Mouse (Mus musculus): ENCODE data around the gene Gm20403. TPM values are rescaled to one million over a fixed set of nuclear protein-coding genes. Genes with fewer than 3 reads are reported as not detected.
"Not testable (repeated sequence)": the region's sequence is repeated elsewhere in the genome, so short reads cannot be mapped to it uniquely, and the experiment has no call there.

Gm20403 gene
- polyA plus RNA-seq, 1 experiment from 2014 or later = not detected

DNA sequence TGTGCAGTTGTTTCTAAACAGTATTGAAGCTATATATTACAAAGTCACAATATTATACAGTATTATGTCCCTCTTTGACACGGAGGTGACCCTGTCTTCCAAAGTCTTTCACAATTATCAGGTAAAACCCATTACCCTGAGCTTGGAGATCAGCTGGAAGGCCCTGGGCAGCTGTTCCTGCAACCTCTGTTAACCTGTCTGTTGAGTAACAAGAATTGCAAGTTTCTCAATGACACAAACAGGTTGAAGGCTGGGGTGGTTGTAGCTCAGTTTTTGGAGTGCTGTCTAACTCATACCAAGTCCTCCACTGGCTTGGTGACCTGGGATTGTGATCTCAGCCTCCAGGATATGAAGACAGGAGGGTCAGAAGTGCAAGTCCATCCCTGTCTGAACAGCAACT lies 26.7 kb upstream of the Gm20403 start:
- WGBS = 80% methylated on average over 1 of the region's 1 CpGs
- no peaks in the 10 kb centered on the region for H3K36me3 ChIP-seq (ENCODE audit: control insufficient read depth, insufficient read depth, low read length)
- no peak overlapping the region for H3K9ac ChIP-seq (ENCODE audit: low read depth, low read length)
- DNase-seq (ENCODE audit: low spot score) (no peak), ATAC-seq (ENCODE audit: low read depth) (no peak)
- H3K4me1 ChIP-seq (ENCODE audit: control insufficient read depth, insufficient read depth, low read length) = no peaks in the 10 kb centered on the region
- H3K27ac ChIP-seq (replicated peaks; ENCODE audit: low read depth, low read length) = no peak overlapping the region
- no peak overlapping the region for H3K4me2 ChIP-seq (ENCODE audit: low read depth, low read length)
- no peaks in the 10 kb centered on the region for H3K9me3 ChIP-seq (ENCODE audit: control insufficient read depth, low read length)
- H3K4me3 ChIP-seq (ENCODE audit: low read depth, low read length) = no peak overlapping the region
- no peaks in the 10 kb centered on the region for H3K27me3 ChIP-seq (replicated peaks; ENCODE audit: control insufficient read depth, insufficient read depth, low read length)

DNA sequence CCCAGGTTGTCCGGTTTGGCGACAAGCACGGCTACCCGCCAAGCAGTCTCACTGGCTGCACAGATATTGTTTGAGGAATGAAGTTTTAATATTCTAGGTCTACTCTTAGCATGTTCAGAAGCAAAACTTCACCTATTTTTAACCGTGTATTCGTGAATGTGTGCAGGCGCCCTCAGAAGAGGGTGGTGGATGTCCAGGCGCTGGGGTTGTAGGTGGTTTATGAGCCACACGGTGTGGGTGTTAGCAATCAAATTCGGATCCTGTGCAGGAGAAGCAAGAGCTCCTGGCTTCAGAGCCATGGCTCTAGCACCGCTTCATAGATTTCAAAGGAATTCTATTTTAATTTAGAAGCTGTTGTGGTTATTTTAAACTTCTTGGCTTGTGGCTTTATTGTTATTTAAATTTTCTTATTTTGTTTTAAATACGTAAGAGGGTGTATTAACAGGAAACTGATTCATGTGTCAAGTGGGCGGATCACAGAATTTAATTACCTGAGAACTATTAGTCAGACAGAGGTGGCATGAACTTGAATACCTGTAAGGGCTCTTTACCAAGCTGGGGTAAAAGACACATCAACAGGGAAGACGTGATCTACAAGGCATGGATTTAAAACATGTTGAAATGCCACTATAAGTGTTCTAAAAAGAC lies 21.2 kb upstream of the Gm20403 start:
- peaks cover 4% of the 10 kb centered on the region; the same call in 1 of the 2 replicates for H3K9me3 ChIP-seq (ENCODE audit: control insufficient read depth, low read length)
- H3K27me3 ChIP-seq (replicated peaks; ENCODE audit: control insufficient read depth, insufficient read depth, low read length) = no peaks in the 10 kb centered on the region
- DNase-seq (ENCODE audit: low spot score) (no peak), ATAC-seq (ENCODE audit: low read depth) (no peak)
- no peak overlapping the region for H3K27ac ChIP-seq (replicated peaks; ENCODE audit: low read depth, low read length)
- no peak overlapping the region for H3K4me3 ChIP-seq (ENCODE audit: low read depth, low read length)
- H3K4me1 ChIP-seq (ENCODE audit: control insufficient read depth, insufficient read depth, low read length) = no peaks in the 10 kb centered on the region
- H3K36me3 ChIP-seq (ENCODE audit: control insufficient read depth, insufficient read depth, low read length) = no peaks in the 10 kb centered on the region
- WGBS = 83% methylated on average over 14 of the region's 14 CpGs
- H3K4me2 ChIP-seq (ENCODE audit: low read depth, low read length) = no peak overlapping the region
- H3K9ac ChIP-seq (ENCODE audit: low read depth, low read length) = no peak overlapping the region

DNA sequence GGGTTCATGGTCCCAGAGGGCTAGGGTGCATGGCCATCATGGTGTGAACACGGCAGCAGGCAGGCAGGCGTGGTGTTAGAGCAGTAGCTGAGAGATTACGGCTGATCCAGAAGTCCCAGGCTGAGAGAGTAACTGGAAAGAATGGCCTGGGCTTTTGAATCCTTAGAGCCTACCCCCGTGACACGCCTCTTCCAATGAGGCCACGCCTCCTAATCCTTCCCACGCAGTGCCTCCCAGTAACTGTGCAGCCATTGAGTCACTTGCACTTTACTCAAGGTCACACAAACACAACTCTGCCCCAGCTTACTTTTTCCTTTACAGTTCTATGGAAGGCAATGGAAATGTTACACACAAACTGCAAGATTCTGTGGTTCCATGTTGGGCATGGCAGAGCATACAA lies 19.7 kb upstream of the Gm20403 start:
- no peaks in the 10 kb centered on the region for H3K27me3 ChIP-seq (replicated peaks; ENCODE audit: control insufficient read depth, insufficient read depth, low read length)
- no peak overlapping the region for H3K9ac ChIP-seq (ENCODE audit: low read depth, low read length)
- H3K4me2 ChIP-seq (ENCODE audit: low read depth, low read length) = no peak overlapping the region
- H3K9me3 ChIP-seq (ENCODE audit: control insufficient read depth, low read length) = peaks cover 4% of the 10 kb centered on the region; the same call in 1 of the 2 replicates
- H3K27ac ChIP-seq (replicated peaks; ENCODE audit: low read depth, low read length) = no peak overlapping the region
- H3K36me3 ChIP-seq (ENCODE audit: control insufficient read depth, insufficient read depth, low read length) = no peaks in the 10 kb centered on the region
- no peaks in the 10 kb centered on the region for H3K4me1 ChIP-seq (ENCODE audit: control insufficient read depth, insufficient read depth, low read length)
- no peak overlapping the region for H3K4me3 ChIP-seq (ENCODE audit: low read depth, low read length)
- DNase-seq (ENCODE audit: low spot score) (no peak), ATAC-seq (ENCODE audit: low read depth) (no peak)
- 89% methylated on average over 7 of the region's 7 CpGs for WGBS

DNA sequence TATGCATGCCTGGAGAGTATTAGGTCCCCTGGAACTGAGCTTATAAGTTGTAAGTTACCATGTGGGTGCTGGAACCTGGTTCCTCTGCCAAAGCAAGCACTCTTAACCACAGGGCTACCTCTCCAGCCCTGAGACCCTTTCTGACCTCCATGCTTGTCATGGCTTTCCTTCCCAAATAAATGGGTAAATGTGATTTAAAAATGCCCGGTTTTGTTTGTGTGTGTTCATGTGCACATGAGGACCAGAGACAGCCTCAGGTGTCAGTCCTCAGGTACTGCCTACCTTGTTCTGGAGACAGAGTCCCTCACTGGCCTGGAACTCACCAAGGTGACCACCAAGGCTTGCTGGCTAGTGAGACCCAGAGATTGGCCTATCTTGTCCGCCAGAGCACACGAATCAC lies 18.1 kb upstream of the Gm20403 start:
- H3K9ac ChIP-seq (ENCODE audit: low read depth, low read length) = no peak overlapping the region
- H3K27ac ChIP-seq (replicated peaks; ENCODE audit: low read depth, low read length) = no peak overlapping the region
- peaks cover 4% of the 10 kb centered on the region; the same call in 1 of the 2 replicates for H3K9me3 ChIP-seq (ENCODE audit: control insufficient read depth, low read length)
- no peaks in the 10 kb centered on the region for H3K36me3 ChIP-seq (ENCODE audit: control insufficient read depth, insufficient read depth, low read length)
- no peak for ATAC-seq (ENCODE audit: low read depth)
- DNase-seq (ENCODE audit: low spot score) = no peak
- no peaks in the 10 kb centered on the region for H3K4me1 ChIP-seq (ENCODE audit: control insufficient read depth, insufficient read depth, low read length)
- no peak overlapping the region for H3K4me3 ChIP-seq (ENCODE audit: low read depth, low read length)
- H3K4me2 ChIP-seq (ENCODE audit: low read depth, low read length) = no peak overlapping the region
- H3K27me3 ChIP-seq (replicated peaks; ENCODE audit: control insufficient read depth, insufficient read depth, low read length) = no peaks in the 10 kb centered on the region
- 95% methylated on average over 3 of the region's 3 CpGs for WGBS

DNA sequence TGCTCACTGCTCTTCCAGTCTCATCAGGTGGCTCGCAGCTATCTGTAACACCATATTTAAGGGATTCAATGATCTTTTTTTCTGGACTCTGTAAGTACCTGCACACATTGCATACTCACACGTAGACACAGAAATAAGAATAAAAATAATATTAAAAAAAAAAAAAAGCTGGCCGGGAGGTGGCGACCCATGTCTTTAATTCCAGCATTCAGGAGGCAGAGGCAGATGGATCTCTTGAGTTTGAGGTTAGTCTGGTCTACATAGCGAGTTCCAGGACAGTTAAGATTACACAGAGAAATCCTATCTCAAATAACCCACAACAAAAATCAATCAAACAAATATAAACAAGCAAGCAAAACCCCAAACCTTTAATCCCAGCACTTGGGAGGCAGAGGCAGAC lies 17.5 kb upstream of the Gm20403 start:
- no peak overlapping the region for H3K4me3 ChIP-seq (ENCODE audit: low read depth, low read length)
- WGBS = 82% methylated on average over 5 of the region's 5 CpGs
- H3K27ac ChIP-seq (replicated peaks; ENCODE audit: low read depth, low read length) = no peak overlapping the region
- no peak overlapping the region for H3K9ac ChIP-seq (ENCODE audit: low read depth, low read length)
- no peak overlapping the region for H3K4me2 ChIP-seq (ENCODE audit: low read depth, low read length)
- no peaks in the 10 kb centered on the region for H3K4me1 ChIP-seq (ENCODE audit: control insufficient read depth, insufficient read depth, low read length)
- no peaks in the 10 kb centered on the region for H3K36me3 ChIP-seq (ENCODE audit: control insufficient read depth, insufficient read depth, low read length)
- H3K9me3 ChIP-seq (ENCODE audit: control insufficient read depth, low read length) = peaks cover 4% of the 10 kb centered on the region; the same call in 1 of the 2 replicates
- no peaks in the 10 kb centered on the region for H3K27me3 ChIP-seq (replicated peaks; ENCODE audit: control insufficient read depth, insufficient read depth, low read length)
- no peak for DNase-seq (ENCODE audit: low spot score)
- ATAC-seq (ENCODE audit: low read depth) = no peak

DNA sequence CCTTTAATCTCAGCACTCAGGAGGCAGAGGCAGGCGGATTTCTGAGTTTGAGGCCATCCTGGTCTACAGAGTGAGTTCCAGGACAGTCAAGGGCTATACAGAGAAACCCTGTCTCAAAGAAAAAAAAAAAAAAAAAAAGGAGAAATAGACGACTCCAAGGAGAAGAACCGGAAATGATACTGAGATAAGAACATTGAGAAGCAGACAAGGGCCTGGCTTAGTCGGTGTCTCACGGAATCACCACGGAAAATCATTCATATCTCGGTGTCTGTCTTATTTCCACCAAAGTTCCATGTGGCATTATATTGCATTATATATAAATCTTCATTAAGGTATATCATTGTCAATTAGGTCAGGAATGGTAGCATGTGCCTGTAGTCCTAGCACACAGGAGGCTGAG lies 16.2 kb upstream of the Gm20403 start:
- H3K27ac ChIP-seq (replicated peaks; ENCODE audit: low read depth, low read length); H3K4me2 ChIP-seq (ENCODE audit: low read depth, low read length); ATAC-seq (ENCODE audit: low read depth); H3K9me3 ChIP-seq (ENCODE audit: control insufficient read depth, low read length); DNase-seq (ENCODE audit: low spot score); H3K4me1 ChIP-seq (ENCODE audit: control insufficient read depth, insufficient read depth, low read length); H3K4me3 ChIP-seq (ENCODE audit: low read depth, low read length); H3K27me3 ChIP-seq (replicated peaks; ENCODE audit: control insufficient read depth, insufficient read depth, low read length); H3K36me3 ChIP-seq (ENCODE audit: control insufficient read depth, insufficient read depth, low read length); H3K9ac ChIP-seq (ENCODE audit: low read depth, low read length): not testable (repeated sequence)
- WGBS = 97% methylated on average over 7 of the region's 7 CpGs

DNA sequence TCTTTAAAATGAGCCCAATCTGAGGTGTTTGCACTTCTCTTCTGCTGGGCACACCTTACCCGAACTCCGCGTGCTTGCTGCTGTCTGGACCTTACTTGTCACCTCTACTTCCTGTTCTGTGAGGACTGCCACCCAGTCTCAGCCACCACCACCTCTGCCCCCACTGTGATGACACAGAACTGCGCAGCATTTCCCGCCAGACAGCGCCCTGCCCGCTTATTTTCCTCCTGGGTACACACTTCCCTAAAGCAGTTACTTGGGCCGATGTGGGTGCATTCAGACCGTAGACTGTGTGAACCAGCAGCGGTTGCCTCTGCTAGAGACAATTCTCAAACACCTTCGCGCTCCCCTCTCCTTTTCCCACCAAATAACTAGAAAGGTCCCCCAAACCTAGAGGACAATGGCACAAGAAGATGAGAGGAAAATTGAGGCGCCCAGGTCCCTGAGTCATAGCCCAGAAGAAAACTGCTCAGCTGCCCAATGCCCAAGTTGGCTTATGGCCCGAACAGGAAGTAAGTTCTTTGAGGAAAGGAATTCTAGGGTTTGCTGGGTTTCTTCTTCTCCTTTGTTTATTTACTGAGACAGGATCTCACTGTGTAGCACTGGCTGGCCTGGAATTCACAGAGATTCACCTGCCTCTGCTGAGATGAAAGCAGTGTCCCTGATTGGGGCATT lies 12.8 kb upstream of the Gm20403 start:
- Histone ChIP-seq H3K36me3 (ENCODE audit: control insufficient read depth, insufficient read depth, low read length) (no peaks in the 10 kb centered on the region), H3K27me3 (replicated peaks; ENCODE audit: control insufficient read depth, insufficient read depth, low read length) (no peaks in the 10 kb centered on the region), H3K9ac (ENCODE audit: low read depth, low read length) (no peak overlapping the region), H3K4me3 (ENCODE audit: low read depth, low read length) (no peak overlapping the region), H3K9me3 (ENCODE audit: control insufficient read depth, low read length) (no peaks in the 10 kb centered on the region), H3K4me2 (ENCODE audit: low read depth, low read length) (no peak overlapping the region), H3K4me1 (ENCODE audit: control insufficient read depth, insufficient read depth, low read length) (no peaks in the 10 kb centered on the region), H3K27ac (replicated peaks; ENCODE audit: low read depth, low read length) (no peak overlapping the region)
- 81% methylated on average over 14 of the region's 14 CpGs for WGBS
- DNase-seq (ENCODE audit: low spot score) (no peak), ATAC-seq (ENCODE audit: low read depth) (no peak)

DNA sequence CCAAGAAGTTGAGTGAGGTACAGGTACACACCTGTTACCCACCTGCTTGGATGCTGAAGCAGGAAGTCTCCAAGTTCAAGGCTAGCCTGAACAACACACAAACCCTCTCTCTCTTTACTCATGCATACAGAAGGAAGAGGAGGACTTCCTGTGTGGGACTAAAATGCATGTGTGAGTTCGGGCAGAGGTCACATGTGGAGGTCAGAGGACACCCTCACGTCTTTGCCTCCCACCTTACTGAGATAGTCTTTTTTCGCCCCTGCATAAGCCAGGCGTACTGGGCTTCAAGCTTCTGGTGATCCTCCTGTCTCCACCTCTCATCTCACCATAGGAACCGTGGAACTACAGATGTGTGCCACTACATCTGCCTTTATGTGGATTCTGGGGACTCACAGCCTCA lies 12.1 kb upstream of the Gm20403 start:
- DNase-seq (ENCODE audit: low spot score) (no peak), ATAC-seq (ENCODE audit: low read depth) (no peak)
- Histone ChIP-seq H3K9me3 (ENCODE audit: control insufficient read depth, low read length) (no peaks in the 10 kb centered on the region), H3K4me2 (ENCODE audit: low read depth, low read length) (no peak overlapping the region), H3K27me3 (replicated peaks; ENCODE audit: control insufficient read depth, insufficient read depth, low read length) (no peaks in the 10 kb centered on the region), H3K9ac (ENCODE audit: low read depth, low read length) (no peak overlapping the region), H3K4me1 (ENCODE audit: control insufficient read depth, insufficient read depth, low read length) (no peaks in the 10 kb centered on the region), H3K4me3 (ENCODE audit: low read depth, low read length) (no peak overlapping the region), H3K27ac (replicated peaks; ENCODE audit: low read depth, low read length) (no peak overlapping the region), H3K36me3 (ENCODE audit: control insufficient read depth, insufficient read depth, low read length) (no peaks in the 10 kb centered on the region)
- 65% methylated on average over 5 of the region's 5 CpGs for WGBS

DNA sequence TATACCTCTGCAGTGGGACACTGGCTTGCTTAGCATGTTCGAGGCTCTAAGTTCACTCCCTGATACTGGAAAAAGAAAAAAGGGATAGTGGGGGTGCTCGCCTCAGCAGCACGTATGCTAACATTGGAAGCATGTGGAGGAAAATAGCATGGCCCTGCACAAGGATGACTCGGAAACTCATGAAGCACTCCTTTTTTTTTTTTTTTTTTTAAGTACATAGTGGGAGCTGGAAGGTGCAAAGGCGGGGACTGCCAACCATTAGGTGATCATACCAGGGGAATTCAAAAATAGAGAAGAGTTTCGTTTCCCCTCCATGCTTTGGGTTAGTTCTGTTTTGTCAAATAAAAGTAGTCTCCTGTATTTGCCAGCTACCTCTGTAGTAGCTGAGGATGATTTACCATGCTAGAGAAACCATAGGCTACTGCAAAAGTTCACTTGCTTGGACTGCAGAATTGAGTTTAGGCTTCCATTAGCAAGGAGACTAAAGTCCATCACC lies 10.7 kb upstream of the Gm20403 start:
- DNase-seq (ENCODE audit: low spot score) = no peak
- no peak for ATAC-seq (ENCODE audit: low read depth)
- WGBS = 87% methylated on average over 6 of the region's 6 CpGs
- Histone ChIP-seq H3K4me1 (ENCODE audit: control insufficient read depth, insufficient read depth, low read length) (no peaks in the 10 kb centered on the region), H3K36me3 (ENCODE audit: control insufficient read depth, insufficient read depth, low read length) (no peaks in the 10 kb centered on the region), H3K4me3 (ENCODE audit: low read depth, low read length) (no peak overlapping the region), H3K9me3 (ENCODE audit: control insufficient read depth, low read length) (no peaks in the 10 kb centered on the region), H3K27ac (replicated peaks; ENCODE audit: low read depth, low read length) (no peak overlapping the region), H3K4me2 (ENCODE audit: low read depth, low read length) (no peak overlapping the region), H3K27me3 (replicated peaks; ENCODE audit: control insufficient read depth, insufficient read depth, low read length) (no peaks in the 10 kb centered on the region), H3K9ac (ENCODE audit: low read depth, low read length) (no peak overlapping the region)

Data from embryonic facial prominence, embryonic 14.5 days (tissue).